Mouse (Mus musculus) midbrain, embryonic 14.5 days (tissue): ENCODE data around the gene Sf1. TPM values are rescaled to one million over a fixed set of nuclear protein-coding genes. Genes with fewer than 3 reads are reported as not detected.

ENCODE experiments used
- ATAC-seq: fragments of 200-750 bp; cut with Nextera tagmentation; 2 replicates; pipeline ENCODE4 v1.8.0; 2017; ENCODE audit warnings: moderate number of reproducible peaks, moderate library complexity; ENCODE audit not compliant: low FRiP score, low TSS enrichment
- DNase-seq: peaks from one replicate; pipeline ENCODE4 v3.0.0-alpha.2; 2015
- H3K27ac ChIP-seq: fragments of 300-500 bp; sonication (generic); replicated peaks from 2 replicates; pipeline ENCODE4 v1.5.1; 2014; ENCODE audit warnings: mild to moderate bottlenecking, low read depth, low read length, moderate library complexity
- H3K27me3 ChIP-seq: fragments of 300-500 bp; sonication (generic); 2 replicates; pipeline ENCODE4 v1.6.1; 2014; ENCODE audit warnings: low read length, control low read depth, mixed read lengths; ENCODE audit not compliant: control insufficient read depth, insufficient read depth
- H3K36me3 ChIP-seq: fragments of 300-500 bp; sonication (generic); 2 replicates; pipeline ENCODE4 v1.6.1; 2014; ENCODE audit warnings: low read length, control low read depth; ENCODE audit not compliant: control insufficient read depth, insufficient read depth
- H3K4me1 ChIP-seq: fragments of 300-500 bp; sonication (generic); 2 replicates; pipeline ENCODE4 v1.6.1; 2014; ENCODE audit warnings: mild to moderate bottlenecking, antibody characterized with exemption, low read length, control low read depth; ENCODE audit not compliant: control insufficient read depth, insufficient read depth
- H3K4me2 ChIP-seq: fragments of 300-500 bp; sonication (generic); 2 replicates; pipeline ENCODE4 v1.6.1; 2014; ENCODE audit warnings: mild to moderate bottlenecking, low read length, moderate library complexity
- H3K4me3 ChIP-seq: fragments of 300-500 bp; sonication (generic); replicated peaks from 2 replicates; pipeline ENCODE4 v1.5.1; 2014; ENCODE audit warnings: low read depth, low read length
- H3K9ac ChIP-seq: fragments of 300-500 bp; sonication (generic); replicated peaks from 2 replicates; pipeline ENCODE4 v1.6.1; 2014; ENCODE audit warnings: mild to moderate bottlenecking, low read length, moderate library complexity
- H3K9me3 ChIP-seq: fragments of 300-500 bp; sonication (generic); 2 replicates; pipeline ENCODE4 v1.6.1; 2016; ENCODE audit warnings: low read length, control low read depth, mixed read lengths; ENCODE audit not compliant: control insufficient read depth
- WGBS: fragments of 180-500 bp; shearing (Covaris S2); extraction: QIAGEN DNeasy Blood & Tissue Kit; methylation state at CpG from one replicate; pipeline ENCODE4 v1.1.7; 2014; 5-methylcytosine and 5-hydroxymethylcytosine counted together
- polyA plus RNA-seq: library from polyadenylated mRNA; unstranded; fragments of >200 nt; fragmentation: Nextera tagmentation; extraction: Ambion mirVana; gene quantifications from 2 replicates; pipeline ENCODE4 v1.2.1, GENCODE M21; 2014

Sf1 gene
- polyA plus RNA-seq, 1 experiment from 2014 or later: 125 TPM

DNA sequence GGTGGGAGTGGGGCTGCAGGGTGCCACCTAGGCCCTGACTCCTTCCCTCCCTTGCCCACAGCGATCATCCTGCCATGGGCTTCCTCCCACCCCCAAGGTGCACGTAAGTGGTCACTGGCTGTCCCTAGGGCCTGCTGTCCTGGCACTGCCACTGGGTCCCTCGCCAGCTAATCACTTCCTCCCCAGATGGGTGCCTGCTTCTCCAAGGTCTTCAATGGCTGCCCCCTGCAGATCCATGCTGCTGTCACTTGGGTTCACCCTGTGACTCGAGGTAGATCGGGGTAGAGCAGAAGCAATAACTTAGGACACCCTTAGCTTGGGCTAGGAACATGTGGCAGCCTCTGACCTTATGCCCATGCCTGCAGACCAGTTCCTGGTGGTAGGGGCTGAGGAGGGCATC, 17.5 kb upstream of the Sf1 start:
- H3K36me3 ChIP-seq: peaks cover 79% of the 10 kb centered on the region
- peaks cover 4% of the 10 kb centered on the region; the same call in 1 of the 2 replicates for H3K4me1 ChIP-seq
- no peak for DNase-seq
- H3K27me3 ChIP-seq: no peaks in the 10 kb centered on the region
- no peak for ATAC-seq
- H3K4me2 ChIP-seq: no peak overlapping the region
- no peaks in the 10 kb centered on the region for H3K9me3 ChIP-seq
- no peak overlapping the region for H3K27ac ChIP-seq
- 96% methylated on average over 5 of the region's 5 CpGs for WGBS
- no peak overlapping the region for H3K9ac ChIP-seq
- no peak overlapping the region for H3K4me3 ChIP-seq

DNA sequence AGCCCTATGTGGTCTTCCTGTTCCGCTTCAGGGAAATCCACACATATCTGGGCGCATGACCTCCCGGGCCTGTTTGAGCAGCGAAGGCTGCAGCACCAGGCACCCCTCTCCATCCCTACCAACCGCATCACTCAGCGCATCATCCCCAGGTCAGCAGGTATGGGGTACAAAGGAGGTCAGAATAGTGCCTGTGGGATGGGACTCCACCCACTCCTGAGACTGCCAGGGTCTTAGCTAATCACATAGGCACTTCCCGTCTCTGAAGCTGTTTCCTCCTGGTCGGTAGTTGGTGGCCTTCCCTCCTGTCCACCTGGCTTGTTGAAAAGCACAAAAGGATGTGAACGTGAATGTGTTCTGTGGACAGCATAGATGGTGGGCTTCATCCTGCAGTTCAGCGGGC, 16.8 kb upstream of the Sf1 start:
- WGBS: 90% methylated on average over 10 of the region's 10 CpGs
- H3K36me3 ChIP-seq: peaks cover 85% of the 10 kb centered on the region
- ATAC-seq: no peak
- no peak overlapping the region for H3K4me3 ChIP-seq
- no peak overlapping the region for H3K9ac ChIP-seq
- no peaks in the 10 kb centered on the region for H3K9me3 ChIP-seq
- H3K4me2 ChIP-seq: no peak overlapping the region
- no peak overlapping the region for H3K27ac ChIP-seq
- no peaks in the 10 kb centered on the region for H3K27me3 ChIP-seq
- H3K4me1 ChIP-seq: no peaks in the 10 kb centered on the region
- no peak for DNase-seq

DNA sequence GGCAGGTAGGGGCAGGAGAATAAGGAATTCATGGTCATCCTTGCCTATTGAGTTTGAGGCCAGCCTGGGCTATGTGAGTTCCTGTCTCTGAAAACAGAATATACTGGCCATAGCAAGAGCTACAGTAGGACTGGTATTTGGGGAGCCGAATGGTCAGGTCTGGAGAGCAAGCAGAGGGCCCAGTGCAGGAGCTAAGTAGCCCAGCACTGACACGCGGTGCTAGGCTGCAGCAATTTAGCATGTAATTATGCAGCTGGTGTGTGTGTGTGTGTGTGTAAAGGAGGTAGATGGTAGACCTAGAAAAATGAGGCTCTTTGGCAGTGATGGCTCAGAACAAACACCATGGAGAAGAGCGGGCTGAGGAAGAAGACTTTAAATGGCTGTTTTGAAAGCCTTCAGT, 15.9 kb upstream of the Sf1 start:
- 92% methylated on average over 4 of the region's 4 CpGs for WGBS
- no peaks in the 10 kb centered on the region for H3K27me3 ChIP-seq
- peaks cover 79% of the 10 kb centered on the region for H3K36me3 ChIP-seq
- ATAC-seq (no peak), DNase-seq (no peak)
- no peak overlapping the region for H3K4me2 ChIP-seq
- H3K9ac ChIP-seq: no peak overlapping the region
- no peak overlapping the region for H3K4me3 ChIP-seq
- no peak overlapping the region for H3K27ac ChIP-seq
- no peaks in the 10 kb centered on the region for H3K9me3 ChIP-seq
- no peaks in the 10 kb centered on the region for H3K4me1 ChIP-seq

DNA sequence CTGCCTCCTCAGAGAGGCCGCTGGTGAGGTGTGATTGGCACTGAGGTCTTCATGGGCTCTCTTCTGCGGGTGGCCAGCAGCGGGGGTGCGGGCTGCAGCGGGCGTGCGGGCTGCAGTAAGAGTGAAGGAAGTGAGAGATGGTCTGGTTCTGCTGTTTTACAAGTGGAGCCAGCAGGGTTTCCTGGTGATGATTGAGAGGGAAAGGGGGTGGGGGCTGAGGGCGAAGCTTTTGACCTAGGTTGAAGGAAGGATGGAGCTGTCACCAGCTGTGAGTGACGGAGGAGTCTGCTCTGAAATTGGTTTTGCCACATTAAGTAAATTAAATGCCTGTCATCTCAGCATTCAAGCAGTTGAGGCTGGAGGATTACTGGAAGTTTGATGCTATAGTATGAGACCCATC, 14.8 kb upstream of the Sf1 start:
- no peaks in the 10 kb centered on the region for H3K27me3 ChIP-seq
- H3K4me2 ChIP-seq: no peak overlapping the region
- peaks cover 78% of the 10 kb centered on the region for H3K36me3 ChIP-seq
- H3K4me1 ChIP-seq: no peaks in the 10 kb centered on the region
- WGBS: 53% methylated on average over 9 of the region's 9 CpGs
- no peak overlapping the region for H3K4me3 ChIP-seq
- ATAC-seq: no peak
- DNase-seq: no peak
- no peaks in the 10 kb centered on the region for H3K9me3 ChIP-seq
- H3K9ac ChIP-seq: no peak overlapping the region
- H3K27ac ChIP-seq: no peak overlapping the region

DNA sequence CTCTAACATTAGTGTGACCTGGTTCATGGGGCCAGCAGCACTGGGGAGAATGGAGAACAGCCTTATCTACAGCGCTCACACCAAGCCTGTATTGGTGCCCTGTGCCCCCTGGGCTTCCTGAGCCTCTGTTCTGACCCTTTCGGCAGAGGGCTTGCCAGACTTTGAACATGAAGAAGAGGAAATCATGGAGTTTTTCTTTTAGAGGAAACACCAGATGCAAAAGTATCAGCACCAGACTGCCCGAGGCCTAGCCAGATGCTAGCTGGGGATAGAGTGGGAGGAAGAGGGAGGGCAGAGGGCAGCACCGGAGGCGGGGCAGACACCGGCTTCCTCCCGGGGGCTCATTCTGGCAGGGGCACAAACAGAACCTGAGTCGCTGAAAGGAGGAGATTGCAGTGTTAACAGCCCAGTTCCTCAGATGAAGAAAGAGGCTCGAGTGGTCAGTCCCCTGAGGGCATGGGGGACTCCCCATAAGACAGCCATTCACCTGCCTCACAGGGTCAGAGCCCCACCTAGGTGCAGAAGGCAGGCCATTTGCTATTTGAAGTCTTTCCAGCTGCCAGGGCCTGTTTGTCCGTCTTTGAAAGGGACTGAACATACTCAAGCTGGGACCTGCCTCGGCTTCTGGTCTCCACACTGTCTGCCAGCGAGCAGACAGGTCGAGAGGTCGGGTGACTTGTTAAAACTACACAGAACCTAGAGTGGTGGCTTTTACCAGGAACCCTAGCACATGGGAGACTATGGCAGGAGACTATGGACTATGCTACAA, 14.1 kb upstream of the Sf1 start:
- Histone ChIP-seq H3K27me3 (no peaks in the 10 kb centered on the region), H3K9me3 (no peaks in the 10 kb centered on the region), H3K4me2 (no peak overlapping the region), H3K4me3 (no peak overlapping the region), H3K4me1 (no peaks in the 10 kb centered on the region), H3K9ac (no peak overlapping the region), H3K36me3 (peaks cover 77% of the 10 kb centered on the region), H3K27ac (no peak overlapping the region)
- DNase-seq (no peak), ATAC-seq (no peak)
- WGBS: 53% methylated on average over 14 of the region's 14 CpGs

DNA sequence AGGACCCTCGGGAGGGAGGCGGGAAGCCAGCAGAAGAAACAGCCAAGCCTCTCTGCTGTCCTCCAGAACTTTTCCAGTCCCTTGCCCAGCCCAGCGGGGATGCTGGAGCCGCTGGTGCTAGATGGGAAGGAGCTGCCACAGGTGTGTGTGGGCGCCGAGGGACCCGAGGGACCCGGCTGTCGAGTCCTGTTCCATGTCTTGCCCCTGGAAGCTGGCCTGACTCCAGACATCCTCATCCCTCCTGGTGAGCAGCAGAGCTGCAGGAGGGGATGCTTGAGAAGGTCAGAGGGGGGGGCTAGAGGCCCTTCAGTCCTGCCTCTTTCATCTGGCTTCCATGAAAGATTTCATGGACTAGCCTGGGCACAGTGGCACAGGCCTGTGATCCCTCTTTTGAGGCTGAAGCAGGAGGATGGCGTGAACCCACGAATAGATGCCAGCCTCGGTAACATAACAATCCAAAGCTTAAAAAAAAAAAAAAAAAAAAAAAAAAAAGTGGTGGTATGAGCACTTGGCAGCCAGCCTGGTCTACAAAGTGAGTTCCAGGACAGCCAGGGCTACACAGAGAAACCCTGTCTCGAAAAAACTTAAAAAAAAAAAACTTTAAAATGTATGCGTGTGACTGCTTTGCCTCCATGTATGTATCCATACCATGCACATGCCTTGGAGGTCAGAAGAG, 11.9 kb upstream of the Sf1 start:
- Histone ChIP-seq H3K9ac (no peak overlapping the region), H3K36me3 (peaks cover 57% of the 10 kb centered on the region), H3K4me1 (no peaks in the 10 kb centered on the region), H3K27ac (no peak overlapping the region), H3K4me3 (no peak overlapping the region), H3K27me3 (no peaks in the 10 kb centered on the region), H3K4me2 (no peak overlapping the region), H3K9me3 (no peaks in the 10 kb centered on the region)
- no peak for ATAC-seq
- no peak for DNase-seq
- 69% methylated on average over 14 of the region's 14 CpGs for WGBS

DNA sequence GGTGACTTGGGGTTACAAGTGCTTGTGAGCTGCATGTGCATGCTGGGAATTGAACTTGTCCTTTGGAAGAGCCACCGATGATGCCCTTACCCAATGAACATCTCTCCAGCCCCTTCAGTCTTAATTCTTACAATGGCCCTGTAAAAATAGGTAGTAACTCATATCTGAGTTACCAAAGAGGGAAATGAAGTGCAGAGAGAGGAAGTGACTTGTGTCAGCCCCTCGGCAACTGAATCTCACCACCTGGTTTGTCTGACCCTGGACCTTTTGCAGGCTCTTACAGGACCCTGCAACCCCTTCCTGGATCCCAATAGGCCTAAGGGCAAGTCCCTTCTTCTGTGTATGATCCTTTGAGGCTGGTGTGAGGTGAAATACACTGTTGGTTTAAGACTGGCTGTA, 11.4 kb upstream of the Sf1 start:
- Histone ChIP-seq H3K27ac (no peak overlapping the region), H3K9me3 (no peaks in the 10 kb centered on the region), H3K27me3 (no peaks in the 10 kb centered on the region), H3K4me1 (no peaks in the 10 kb centered on the region), H3K4me3 (no peak overlapping the region), H3K9ac (no peak overlapping the region), H3K4me2 (no peak overlapping the region), H3K36me3 (peaks cover 51% of the 10 kb centered on the region)
- ATAC-seq: no peak
- no peak for DNase-seq
- 97% methylated on average over 2 of the region's 2 CpGs for WGBS

DNA sequence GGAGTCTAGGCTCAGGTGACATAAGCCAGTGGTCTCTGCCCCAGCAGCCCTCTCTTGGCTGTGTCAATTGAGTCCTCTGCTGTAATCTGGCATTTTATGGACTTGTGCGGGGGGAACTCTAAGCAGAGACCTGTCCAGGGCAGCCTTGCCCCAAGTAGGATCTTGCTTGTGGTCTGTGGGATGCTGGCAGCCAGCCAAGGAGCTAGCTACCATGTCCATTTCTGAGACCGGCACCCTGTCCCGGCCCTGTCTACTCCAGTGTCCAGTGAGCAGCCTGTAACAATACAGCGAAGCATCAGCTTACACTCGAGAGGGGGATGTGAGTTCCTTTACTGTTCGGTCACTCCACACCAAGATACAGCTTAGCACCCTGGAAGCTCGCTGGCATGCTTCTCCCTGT, 9.5 kb upstream of the Sf1 start:
- DNase-seq (no peak), ATAC-seq (no peak)
- no peaks in the 10 kb centered on the region for H3K4me1 ChIP-seq
- no peak overlapping the region for H3K27ac ChIP-seq
- no peak overlapping the region for H3K9ac ChIP-seq
- 85% methylated on average over 7 of the region's 7 CpGs for WGBS
- H3K9me3 ChIP-seq: no peaks in the 10 kb centered on the region
- H3K4me2 ChIP-seq: no peak overlapping the region
- H3K4me3 ChIP-seq: no peak overlapping the region
- H3K27me3 ChIP-seq: no peaks in the 10 kb centered on the region
- H3K36me3 ChIP-seq: peaks cover 40% of the 10 kb centered on the region

DNA sequence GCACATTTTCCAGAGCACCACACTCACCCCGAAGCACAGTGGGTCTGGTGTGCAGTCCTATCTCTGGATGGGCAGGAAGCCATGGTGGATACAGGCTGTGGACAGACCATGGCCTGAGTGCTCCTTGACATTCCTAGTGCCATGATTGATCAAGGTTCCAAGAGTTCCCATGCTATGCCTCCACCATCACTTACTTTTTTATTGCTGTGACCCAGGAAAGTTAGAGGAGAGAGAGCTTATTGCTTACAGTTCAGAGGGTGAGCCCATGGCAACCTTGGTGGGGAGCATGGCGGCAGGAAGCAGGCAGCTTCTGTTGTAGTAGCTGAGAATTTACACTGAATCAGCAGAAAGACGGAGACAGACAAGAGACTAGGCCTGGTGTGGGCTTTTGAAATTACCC, 2.2 kb upstream of the Sf1 start:
- no peak overlapping the region for H3K9ac ChIP-seq

More for the DNA sequence above, 2.2 kb upstream of the Sf1 start:
- 97% methylated on average over 3 of the region's 3 CpGs for WGBS
- peaks cover 20% of the 10 kb centered on the region for H3K4me1 ChIP-seq
- H3K9me3 ChIP-seq: no peaks in the 10 kb centered on the region
- no peak overlapping the region for H3K4me3 ChIP-seq
- ATAC-seq (no peak), DNase-seq (no peak)
- H3K4me2 ChIP-seq: no peak overlapping the region
- H3K36me3 ChIP-seq: peaks cover 19% of the 10 kb centered on the region
- H3K27ac ChIP-seq: no peak overlapping the region
- H3K27me3 ChIP-seq: no peaks in the 10 kb centered on the region
